Mouse (Mus musculus) urinary bladder, postnatal 10 days (tissue): ENCODE results near the gene Gpr4.

Source experiments
- DNase-seq: peaks from one replicate; pipeline ENCODE4 v3.0.0; 2022; ENCODE audit warnings: low spot score

The Gpr4 gene

DNA sequence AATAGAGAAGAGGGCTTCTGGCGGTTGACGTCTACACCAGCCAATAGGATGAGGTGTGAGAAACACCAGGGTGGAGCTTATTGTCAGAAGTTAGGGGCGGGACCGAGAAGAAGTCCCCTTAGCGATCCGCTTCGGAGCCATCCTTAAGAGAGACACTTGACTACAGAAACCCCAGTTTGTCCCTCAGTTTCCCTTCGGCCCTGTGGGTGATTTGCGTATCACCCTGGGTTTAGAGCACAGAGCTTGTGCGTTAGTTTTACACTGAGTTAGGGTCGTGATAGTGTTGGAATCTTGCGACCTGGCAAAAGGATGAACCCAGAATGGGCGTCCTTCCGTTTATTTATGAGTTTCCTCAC, 16.4 kb downstream of the Gpr4 start:
- no peak for DNase-seq

DNA sequence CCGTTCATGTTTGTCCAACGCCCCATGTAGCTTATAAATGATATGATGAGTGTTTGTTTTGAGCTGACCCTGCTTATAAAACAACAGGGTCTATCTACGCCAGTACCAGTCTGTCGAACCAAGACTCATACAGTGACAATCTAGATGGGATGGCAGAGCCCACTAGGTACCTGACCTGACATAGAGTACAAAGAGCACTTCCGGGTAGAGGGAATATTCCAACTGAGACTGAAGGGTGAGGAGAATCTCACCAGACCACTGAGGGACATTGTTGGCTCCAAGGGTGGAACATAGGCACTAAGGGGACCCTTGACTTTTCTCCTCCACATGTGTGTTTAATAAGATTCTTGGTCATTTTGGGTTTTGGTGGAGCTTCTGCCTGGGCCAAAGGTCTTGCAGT, 17.1 kb downstream of the Gpr4 start:
- DNase-seq = no peak

DNA sequence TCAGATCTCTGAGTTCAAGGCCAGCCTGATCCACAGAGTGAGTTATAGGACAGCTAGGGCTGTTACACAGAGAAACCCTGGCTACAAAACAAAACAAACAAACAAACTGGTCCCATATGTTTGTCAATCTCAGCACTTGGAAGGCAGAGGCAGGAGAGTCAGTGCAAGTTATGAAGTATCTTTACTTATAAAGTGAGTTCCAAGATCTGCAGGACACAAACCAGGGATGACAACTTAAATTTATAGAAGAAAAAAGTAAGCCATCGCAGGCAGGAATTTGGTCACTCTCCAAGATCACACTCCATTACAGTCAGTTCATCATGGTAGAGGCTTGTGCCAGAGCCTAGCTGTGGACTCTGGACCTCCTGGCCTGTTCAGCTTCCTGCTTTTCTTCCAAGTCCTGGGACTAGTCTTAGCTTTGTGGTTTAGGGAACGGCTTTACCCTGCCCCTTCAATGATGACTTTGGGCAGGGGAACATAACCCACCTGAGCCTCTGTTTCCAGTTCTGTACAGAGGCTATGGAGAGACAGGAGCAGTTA, 17.8 kb downstream of the Gpr4 start:
- no peak for DNase-seq

DNA sequence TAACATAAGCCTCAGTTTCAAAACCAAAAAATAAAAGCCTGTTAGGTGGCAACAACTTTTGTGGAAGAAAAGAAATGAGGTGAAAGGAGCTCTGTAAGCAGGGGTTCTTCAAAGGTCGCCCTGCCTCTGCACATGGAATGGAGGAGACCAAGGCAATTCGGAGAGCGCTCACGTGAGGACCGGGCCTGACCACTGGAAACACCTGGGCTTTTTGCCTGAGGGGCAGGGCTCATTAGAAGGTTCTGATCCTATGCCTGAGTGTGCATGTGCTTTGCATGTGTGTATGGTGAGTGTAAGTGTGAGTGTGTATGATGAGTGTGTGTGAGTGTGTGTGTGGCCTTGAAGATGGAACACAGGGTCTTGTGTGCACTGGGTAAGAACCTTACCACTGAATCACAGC, 18.6 kb downstream of the Gpr4 start:
- DNase-seq = no peak

DNA sequence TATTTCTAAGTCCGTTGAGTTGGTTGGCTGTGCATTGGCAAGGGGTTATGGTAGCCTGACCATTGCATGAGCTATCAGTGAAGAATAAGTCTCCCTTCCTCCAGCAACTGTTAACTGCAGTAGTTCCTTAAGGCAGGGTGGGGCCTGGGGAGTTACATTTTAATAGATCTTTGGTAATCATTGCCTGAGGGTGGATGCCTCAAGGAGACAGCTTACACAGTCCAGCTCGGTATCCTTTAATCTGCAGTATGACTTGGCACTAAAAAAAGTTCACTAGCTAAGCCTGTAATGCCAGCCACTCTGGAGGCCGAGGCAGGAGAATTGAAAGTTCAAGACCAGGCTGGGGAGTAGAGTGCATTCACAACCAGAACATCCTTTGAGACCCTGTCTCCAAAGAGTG, 19.5 kb downstream of the Gpr4 start:
- no peak for DNase-seq

DNA sequence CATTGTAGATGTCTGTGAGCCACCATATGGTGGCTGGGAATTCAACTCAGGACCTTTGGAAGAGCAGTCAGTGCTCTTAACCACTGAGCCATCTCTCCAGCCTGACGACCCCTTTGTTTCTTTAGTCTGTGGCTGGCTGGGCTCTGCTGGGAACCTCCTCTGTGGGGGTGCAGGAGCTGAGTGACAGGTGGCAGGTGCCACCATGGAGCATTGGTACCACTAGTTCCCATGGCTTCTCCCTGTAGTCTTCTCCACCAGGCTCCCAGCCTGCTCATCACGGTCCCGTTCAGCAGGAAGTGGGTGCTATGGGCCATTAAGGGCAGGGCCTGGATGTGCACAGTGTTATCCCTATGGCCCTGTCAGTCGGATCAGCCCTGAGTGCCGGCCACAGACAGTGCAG, 22.3 kb downstream of the Gpr4 start:
- DNase-seq = no peak

DNA sequence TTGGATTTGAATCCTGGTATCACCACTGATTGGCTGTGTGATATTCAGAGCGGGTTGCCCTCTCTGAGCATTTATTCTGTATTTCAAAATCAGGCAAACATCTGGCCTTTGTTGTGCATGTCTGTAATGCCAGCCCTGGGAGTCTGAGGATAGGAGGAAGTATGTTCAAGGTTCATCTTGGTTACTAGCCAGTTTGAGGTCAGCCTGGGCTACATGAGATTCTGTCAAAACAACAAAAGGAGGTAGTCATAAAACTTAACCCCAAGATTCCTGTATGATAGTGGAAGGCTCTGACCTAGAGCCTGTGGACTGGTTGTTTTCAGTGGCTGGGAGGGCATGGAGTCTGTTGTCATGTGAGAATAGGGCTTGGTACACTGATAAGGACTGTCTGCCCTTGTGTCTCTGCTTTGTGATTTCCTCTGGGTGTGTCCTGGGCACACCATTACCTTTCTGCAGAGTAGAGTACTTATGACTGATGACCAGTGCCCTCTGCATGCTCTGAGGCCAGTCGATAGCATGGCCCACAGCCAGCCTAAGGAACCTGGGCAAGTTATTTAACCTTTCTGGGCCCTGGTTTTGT, 22.8 kb downstream of the Gpr4 start:
- DNase-seq = no peak

DNA sequence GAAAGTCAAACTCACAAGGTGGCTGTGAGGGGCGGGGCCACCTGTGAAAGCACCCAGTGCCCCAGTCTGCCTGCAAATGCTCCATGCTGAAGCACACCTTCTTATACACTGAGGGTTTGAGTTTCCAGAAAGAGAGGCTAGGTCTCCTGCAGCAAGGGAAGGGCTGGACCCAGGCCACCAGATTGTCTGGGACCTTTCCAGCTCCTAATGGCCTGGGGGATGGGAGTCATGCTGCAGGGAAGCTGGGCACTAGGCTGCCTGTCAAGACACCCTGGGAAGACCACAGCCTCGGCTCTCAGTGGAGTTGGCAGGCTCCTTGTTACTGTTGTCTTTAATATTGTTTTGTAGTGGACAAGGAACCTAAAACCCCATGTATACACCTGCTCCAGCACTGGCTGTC, 24.1 kb downstream of the Gpr4 start:
- DNase-seq = no peak

DNA sequence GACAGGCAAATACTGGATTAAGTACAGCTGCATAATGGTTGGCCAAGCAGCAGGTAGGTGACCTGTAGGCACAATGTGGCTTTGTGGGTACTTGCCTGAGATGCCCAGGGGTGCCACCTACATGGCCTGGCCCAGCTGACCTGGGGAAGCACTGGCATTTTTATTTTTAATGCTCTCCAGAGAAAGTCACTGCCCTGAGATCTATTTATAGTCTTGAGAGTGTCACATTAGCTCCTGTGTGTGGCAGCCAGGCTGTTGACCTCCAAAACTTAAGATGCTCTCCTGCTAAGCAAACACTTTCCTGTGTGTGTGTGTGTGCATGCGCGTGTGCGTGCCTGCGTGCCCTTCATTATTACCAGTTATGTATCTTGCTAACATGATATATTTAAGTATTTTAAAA, 26.0 kb downstream of the Gpr4 start:
- no peak for DNase-seq

DNA sequence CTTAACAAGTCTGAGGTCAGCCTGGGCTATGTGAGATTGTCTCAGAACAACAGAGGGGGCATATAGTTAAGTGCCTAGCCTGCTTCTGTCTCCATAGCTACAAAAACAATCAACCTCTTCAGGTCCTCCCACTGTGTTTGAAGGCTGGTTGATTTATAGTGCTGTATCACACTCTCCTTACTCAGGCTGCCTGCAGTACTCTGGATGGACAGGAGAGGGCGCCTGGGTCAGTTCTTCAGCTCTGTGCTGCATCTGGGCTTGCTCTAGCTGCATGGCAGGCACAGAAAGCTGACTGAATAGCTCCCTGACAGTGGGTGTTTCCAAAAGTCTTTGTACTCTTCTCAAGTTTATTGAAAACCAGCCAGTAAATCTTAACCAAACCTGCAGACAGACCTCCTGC, 27.1 kb downstream of the Gpr4 start:
- DNase-seq = peak; percentile 61

DNA sequence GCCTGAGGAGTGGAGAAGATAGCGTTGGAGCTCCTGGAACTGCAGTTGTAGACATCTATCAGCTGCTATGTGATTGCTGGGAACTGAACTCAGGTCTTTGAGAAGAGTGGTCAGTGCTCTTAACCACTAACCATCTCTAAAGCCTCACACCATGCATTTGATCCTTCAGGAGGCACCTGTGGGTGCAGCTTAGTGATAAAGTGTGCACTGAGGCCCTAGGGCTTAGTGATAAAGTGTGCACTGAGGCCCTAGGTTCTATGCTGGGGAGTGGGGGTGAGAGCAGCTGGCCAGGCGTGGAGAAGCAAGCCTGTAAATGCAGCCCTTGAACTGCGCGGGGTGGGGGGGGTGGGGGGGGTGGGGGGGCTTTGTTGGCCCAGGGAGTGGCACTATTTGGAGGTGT, 27.6 kb downstream of the Gpr4 start:
- no peak for DNase-seq

DNA sequence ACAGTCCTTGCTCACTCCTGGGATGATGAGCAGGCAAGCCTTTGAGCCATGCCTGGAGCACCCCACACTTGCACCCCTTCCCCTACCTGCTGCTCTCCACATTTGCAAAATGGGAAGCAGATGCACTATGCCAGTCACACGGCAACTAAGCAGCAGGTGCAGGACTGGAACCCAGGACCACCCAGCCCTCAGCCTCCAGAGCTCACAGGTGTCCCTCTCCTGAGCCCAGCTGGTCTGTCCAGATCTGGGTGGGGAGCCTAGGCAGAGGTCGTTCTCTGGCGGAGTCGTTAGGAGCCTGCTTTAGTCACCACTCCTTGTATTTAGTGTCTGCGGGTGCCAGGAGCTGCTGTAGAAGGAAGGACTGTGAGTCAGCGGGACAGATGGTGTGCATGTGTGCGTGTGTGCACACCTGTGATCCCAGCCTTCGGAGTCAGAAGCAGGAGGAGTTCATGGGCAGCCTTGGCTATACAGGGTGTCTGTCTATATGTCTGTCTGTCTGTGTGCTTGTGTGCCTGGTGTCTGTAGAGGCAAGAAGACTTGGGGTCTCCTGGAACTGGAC, 28.6 kb downstream of the Gpr4 start:
- DNase-seq = no peak

DNA sequence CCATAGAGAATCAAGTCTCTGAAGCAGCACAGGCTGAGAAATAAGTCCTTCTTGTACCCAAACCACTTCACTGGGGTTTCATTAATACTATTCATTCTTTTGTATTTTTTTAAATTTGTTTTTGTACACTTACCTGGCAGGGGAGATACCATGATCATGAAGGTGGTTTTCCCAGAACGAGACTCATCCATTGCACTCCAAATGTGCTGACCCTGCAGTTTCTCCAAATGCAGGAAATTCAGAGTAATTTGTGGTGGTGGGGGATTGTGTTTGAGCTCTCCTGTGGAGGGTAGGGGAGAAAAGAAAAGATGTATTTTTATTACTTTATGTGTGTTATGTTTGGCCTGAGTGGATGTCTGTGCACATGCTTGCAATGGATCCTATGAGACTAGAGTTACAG, 29.7 kb downstream of the Gpr4 start:
- DNase-seq = no peak

DNA sequence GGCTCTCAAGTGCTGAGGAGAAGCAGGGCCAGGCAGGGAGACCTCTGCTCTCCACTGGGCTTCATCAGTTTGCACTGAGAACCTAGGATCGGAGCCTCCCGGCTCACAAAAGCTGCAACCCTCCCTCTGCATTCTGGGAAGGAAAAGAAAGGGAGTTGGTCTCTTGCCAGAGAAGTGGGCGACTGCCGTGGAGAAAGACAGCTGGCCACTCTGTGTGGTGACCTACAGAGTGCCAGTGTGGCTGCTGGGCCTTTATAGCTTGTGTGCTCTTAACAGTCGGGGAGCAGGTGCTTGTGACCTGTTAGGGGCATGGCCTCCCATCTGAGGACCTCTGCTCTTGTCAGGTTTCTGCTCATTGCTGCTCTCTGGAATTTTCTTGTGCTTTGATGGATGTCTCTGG, 31.5 kb downstream of the Gpr4 start:
- no peak for DNase-seq

DNA sequence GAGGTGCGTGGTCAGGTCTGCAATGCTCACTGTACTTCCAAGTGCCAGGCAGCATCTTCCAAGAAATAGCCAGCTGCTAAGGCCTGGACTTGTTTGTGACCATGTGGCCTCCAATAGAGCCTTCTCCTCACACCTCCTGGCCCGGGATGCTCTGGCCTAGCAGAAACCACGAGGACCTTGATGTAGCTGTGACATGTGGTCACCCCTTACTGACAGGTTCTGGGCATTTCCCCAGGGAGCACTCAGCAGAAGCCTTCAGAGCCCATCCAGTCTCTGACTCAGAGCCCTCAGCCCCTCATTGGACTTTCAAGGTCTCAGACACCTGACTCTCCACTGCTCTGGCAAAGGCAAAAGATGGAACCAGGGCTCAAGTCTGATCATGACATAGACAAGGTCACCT, 32.7 kb downstream of the Gpr4 start:
- no peak for DNase-seq

DNA sequence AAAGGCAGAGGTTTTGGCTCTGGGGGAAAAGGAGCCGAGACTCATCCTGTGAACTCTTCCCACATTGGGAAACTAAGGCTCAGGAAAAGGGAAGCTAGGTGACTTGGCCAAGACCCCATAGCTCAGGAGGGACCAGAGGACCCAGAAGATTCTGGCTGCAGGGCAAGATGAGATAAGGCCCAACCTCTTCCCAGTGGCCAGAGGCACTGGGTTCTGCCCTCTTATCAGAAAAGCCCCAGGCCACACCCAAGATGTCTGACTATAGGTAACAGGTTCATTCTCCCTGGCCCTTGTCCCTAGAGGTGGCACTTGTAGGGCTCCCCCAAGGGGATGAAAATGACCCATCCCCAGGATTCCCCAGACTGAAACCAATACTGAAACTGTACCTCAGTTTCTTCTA, 34.5 kb downstream of the Gpr4 start:
- no peak for DNase-seq

DNA sequence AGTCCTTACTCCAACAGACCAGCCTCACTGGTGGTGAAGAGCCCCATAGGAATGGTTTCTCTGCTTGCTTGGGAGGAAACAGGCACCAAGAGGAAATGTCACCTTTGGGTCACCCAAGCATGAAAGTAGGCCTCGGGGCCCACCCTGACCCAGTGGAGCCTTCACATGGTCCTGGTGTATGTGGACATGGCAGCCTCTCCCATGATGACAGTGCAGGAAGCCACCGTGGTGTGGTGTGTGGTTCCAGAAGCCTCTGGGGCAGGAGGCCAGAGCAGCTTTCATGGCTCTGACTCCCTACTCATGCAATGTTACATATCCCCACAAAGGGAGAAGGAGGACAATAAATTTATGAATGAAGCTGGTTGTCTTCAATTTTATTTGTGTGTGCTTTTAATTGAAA, 35.2 kb downstream of the Gpr4 start:
- DNase-seq = no peak

DNA sequence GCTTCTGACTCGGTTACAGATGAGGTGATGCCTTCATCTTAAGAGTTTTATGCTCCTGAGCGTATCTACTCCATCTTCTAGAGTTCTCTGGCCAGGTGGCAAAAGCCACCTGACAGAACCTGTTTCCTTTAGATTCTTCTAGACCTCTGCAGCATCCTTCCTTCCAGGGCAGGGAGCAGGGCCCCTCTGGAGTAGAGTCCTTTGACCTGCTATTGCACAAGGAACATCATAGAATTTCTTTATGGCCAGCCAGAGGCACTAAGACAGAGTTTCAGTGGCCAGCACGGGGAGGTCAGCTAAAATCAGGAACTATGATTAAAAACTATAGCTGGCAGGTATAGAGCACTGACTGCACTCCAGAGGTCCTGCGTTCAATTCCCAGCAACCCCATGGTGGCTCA, 39.7 kb downstream of the Gpr4 start:
- DNase-seq = no peak

DNA sequence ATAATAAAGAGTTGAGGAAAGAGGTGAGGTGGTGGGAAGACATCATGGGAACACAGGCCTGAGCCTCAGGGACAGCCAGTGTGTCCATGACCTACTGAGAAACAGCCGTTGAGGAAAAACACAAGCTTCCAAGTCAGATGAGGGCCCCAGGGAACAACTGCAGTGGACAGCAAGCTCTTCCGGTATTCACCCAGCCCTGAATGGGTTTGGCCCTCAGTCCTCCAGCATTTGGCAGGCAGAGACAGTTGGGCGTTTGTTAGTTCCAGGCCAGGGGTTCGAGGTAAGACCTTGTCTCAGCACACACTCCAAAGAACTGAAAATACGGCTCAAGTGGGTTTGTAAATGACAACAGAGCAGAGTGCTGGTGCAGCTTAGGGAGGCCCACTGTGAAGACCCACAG, 41.1 kb downstream of the Gpr4 start:
- DNase-seq = no peak

DNA sequence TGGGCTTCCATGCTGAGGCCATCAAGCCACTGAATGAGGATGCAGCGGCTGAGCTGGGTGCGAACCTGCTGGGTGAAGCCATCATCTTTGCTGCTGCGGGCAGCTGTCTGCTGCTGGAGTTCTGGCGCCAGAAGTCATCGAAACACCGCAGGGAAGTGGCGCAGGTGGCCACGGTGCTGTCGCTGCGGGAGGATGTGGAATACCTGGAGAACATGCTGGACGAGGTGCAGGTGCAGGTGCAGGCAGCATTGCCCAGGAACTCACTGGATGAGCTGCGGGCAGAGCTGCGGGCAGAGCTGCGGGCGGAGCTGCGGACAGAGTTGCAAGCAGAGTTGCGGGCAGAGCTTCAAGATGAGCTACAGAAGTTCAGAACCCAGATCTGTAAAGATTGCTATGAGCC, 43.1 kb downstream of the Gpr4 start:
- no peak for DNase-seq

DNA sequence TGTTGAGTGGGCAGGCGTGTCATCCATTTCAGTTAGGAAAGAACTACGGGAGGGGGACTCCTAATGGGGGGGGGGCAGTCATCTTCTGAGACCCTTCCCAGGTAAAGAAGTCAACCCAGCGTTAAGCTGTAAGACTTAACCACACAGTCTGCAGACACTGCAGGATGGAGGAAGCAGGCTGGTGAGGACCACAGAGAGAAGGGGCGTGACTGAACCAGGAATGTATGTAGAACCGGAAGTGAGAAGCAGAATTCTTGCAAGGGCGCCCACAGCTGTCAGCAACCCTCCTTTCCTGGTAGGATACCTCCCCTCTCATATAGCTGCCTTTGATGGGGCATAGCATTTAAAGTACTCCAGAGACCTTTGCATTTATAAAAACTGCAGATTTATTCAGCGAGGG, 44.2 kb downstream of the Gpr4 start:
- no peak for DNase-seq

DNA sequence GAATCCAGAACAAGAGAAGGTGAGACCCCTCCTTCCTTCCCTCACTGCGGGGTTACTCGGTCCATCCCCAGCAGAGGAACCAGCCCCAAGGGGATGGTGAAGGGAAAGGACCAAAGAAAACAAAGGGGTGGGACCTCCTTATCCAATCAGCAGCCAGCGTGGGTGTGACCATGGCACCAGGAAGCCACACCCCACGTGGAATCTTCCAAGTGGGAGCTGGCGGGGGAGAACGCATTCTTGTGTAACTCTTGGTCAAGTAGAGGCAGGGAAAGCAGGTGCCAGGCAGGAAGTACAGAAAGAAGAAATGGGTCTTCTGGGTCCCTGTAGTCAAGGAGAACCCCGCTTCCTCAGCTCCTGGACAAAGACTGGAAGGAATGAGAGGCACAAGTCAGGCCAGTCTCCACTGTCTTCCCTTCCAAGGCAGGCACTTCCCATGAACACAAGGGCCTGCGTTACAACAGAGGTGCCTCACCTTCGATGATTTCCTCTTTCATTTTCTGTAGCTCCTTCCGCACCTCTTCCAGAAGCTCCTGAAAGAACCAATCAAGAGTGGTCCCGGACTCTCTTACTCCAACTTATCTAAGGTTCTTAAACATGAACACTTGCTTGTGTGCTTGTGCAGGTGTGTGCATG, 45.2 kb downstream of the Gpr4 start:
- DNase-seq = no peak

DNA sequence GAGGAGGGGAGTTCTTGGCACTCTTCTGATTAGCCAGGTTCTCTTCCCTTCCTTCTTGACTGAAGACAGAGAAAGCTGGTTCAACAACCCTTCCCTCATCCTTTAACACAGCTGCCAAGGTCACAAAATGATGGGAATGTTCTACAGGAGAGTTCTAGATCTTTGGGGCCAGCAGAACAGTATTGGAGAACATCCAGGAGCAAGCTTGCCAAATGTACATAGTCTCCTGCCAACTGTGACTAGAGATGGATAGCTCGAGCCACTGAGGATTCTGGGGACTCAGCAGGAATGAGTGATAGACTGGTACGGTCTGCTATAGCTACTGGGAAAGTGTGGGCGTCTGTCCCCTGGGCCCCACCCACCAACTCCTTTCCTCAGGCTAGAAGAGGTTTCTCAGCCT, 46.0 kb downstream of the Gpr4 start:
- DNase-seq = no peak

DNA sequence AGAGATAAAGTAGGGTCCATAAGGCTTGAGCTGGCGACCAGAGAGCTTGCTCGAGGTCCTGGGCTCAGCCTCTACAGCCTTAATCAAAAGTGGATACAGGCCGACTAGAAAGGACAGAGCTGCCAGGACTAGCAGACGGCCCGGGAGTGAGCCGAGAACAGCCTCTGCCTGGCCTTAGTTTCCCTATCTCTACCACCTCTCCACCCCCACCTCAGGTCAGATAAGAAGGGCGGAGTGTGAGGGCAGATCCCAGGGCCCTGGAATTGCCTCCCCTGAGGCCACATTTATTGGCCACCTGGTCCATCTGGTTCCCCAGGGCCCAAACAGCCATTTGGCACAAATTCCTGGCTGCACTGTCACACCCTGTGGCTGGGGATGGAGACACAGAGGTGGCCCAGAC, 52.8 kb downstream of the Gpr4 start:
- DNase-seq = no peak
